Mouse (Mus musculus): ENCODE data around the gene Pdcl2. TPM values are rescaled to one million over a fixed set of nuclear protein-coding genes. Genes with fewer than 3 reads are reported as not detected.

The Pdcl2 gene
- not detected in 2 replicates for polyA plus RNA-seq (2015; fragmentation: Nextera tagmentation; extraction: Ambion mirVana)

DNA sequence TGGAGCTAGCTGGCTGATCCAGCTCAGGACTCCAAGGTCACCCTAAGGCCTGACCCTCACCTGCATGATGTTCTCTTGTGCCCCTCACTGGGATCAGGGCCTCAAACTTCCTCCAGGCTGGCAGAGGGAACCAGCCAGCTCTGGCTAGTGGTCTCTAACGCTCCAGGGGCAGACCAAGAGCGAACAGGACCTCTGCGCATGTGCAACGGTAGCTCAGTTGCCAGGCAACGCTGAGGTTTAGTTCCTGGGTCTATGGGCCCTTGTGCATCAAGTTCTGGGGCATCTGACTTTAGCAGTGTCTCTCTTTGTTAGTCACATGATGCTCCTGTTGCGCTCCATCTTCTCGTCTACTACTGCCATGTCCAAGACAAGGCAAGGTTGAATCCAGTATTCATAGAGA is at the start of gene Pdcl2:
Pdcl2 (minus strand) TSS at position 204 of the 400 bp plus-strand sequence.
- H3K9ac ChIP-seq, result no peak within 1 kb of the TSS
- H3K4me3 ChIP-seq, result no peak within 1 kb of the TSS
- no peaks in the 10 kb centered on the region for H3K4me1 ChIP-seq (replicated peaks)
- H3K9me3 ChIP-seq (replicated peaks), result no peaks in the 10 kb centered on the region
- H3K27me3 ChIP-seq, result no peaks in the 10 kb centered on the region
- no peak within 1 kb of the TSS for H3K27ac ChIP-seq
- ATAC-seq (replicated peaks; ENCODE audit: insufficient number of reproducible peaks, insufficient read depth, low FRiP score, low read depth), result no peak
- 84% methylated on average over 7 of the region's 7 CpGs for whole genome bisulfite sequencing
- no peaks in the 10 kb centered on the region for H3K36me3 ChIP-seq
- no peak within 1 kb of the TSS for H3K4me2 ChIP-seq

DNA sequence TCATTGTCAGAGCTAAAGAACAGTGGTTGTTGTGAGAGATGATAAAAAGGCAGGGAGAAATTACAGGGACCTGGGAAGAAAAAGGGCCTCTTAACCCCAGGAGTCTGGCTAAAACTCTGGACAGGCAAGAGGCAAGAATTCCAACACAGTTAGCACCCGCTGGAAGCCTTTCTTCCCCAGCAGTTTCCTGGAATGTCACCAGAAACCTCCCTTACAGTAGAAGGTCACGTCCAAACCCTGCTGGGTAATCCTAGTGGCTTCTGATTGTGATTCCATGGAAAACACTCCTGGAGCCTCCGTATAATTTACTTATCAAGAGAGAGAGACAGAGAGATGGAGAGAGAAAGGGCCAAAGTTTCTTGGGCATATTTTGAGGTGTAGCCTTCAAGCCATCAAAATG is 48.3 kb upstream of the Pdcl2 start:
- H3K27me3 ChIP-seq, result no peaks in the 10 kb centered on the region
- ATAC-seq (replicated peaks; ENCODE audit: insufficient number of reproducible peaks, insufficient read depth, low FRiP score, low read depth), result no peak
- H3K9ac ChIP-seq, result no peak overlapping the region
- no peak overlapping the region for H3K4me3 ChIP-seq
- H3K4me1 ChIP-seq (replicated peaks), result no peaks in the 10 kb centered on the region
- no peaks in the 10 kb centered on the region for H3K9me3 ChIP-seq (replicated peaks)
- H3K4me2 ChIP-seq, result no peak overlapping the region
- no peaks in the 10 kb centered on the region for H3K36me3 ChIP-seq
- H3K27ac ChIP-seq, result no peak overlapping the region
- WGBS, result 25% methylated on average over 3 of the region's 3 CpGs

DNA sequence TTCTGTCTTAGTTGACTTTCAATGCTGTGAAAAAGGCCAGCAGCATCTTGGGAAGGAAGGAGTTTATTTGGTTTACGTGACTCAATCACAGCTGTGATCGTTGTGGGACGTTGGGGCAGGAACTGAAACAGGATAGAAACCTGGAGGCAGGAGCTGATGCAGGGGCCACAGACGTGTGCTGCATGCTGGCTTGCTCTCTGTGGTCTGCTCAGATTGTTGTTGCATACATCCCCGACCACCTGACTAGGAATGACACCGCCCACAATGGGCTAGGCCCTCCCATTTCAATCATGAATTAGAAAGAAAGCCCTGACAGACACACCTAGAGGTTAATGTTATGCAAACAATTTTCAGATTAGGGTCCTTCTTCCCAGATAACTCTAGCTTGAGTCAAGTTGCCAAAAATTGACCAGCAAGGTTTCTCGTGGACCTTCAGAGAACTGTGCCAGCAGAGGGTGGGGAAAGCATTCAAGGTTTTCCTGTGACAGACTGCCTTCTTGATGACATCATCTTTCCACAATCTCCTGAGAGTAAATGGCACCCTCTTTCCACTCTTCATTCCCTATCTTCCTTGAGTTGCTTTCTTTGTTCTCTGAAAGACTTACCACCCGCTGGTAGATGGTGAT is 38.4 kb upstream of the Pdcl2 start:
- H3K36me3 ChIP-seq, result no peaks in the 10 kb centered on the region
- no peaks in the 10 kb centered on the region for H3K9me3 ChIP-seq (replicated peaks)
- H3K4me3 ChIP-seq, result no peak overlapping the region
- no peak overlapping the region for H3K4me2 ChIP-seq
- peaks cover 8% of the 10 kb centered on the region; the same call in 1 of the 2 replicates for H3K4me1 ChIP-seq (replicated peaks)
- H3K9ac ChIP-seq, result no peak overlapping the region
- H3K27me3 ChIP-seq, result peaks cover 3% of the 10 kb centered on the region
- no peak for ATAC-seq (replicated peaks; ENCODE audit: insufficient number of reproducible peaks, insufficient read depth, low FRiP score, low read depth)
- no peak overlapping the region for H3K27ac ChIP-seq
- WGBS, result 67% methylated on average over 8 of the region's 8 CpGs

DNA sequence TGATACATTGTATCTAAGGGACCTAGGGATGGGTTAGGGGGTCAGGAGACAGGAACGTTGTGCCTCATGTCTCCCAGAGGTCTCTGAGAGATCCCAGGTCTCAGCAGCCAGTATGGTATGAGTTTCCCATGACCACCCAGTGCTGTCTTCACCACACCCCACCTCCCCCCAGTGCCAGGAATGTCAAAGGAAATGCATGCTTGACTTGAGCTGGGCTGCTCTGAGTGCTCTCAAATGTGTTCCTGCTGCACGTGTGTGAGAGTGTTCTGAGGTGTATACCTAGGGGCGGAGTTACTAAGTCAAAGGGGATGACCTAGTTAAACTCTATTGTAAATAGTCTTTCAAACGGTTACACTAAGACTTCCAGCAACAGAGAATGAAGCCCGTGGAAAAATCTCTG is 34.5 kb upstream of the Pdcl2 start:
- H3K9me3 ChIP-seq (replicated peaks), result no peaks in the 10 kb centered on the region
- ATAC-seq (replicated peaks; ENCODE audit: insufficient number of reproducible peaks, insufficient read depth, low FRiP score, low read depth), result no peak
- H3K27ac ChIP-seq, result no peak overlapping the region
- no peak overlapping the region for H3K4me3 ChIP-seq
- peaks cover 9% of the 10 kb centered on the region for H3K4me1 ChIP-seq (replicated peaks)
- H3K4me2 ChIP-seq, result no peak overlapping the region
- peaks cover 19% of the 10 kb centered on the region for H3K27me3 ChIP-seq
- WGBS, result 50% methylated on average over 5 of the region's 5 CpGs
- no peaks in the 10 kb centered on the region for H3K36me3 ChIP-seq
- no peak overlapping the region for H3K9ac ChIP-seq

DNA sequence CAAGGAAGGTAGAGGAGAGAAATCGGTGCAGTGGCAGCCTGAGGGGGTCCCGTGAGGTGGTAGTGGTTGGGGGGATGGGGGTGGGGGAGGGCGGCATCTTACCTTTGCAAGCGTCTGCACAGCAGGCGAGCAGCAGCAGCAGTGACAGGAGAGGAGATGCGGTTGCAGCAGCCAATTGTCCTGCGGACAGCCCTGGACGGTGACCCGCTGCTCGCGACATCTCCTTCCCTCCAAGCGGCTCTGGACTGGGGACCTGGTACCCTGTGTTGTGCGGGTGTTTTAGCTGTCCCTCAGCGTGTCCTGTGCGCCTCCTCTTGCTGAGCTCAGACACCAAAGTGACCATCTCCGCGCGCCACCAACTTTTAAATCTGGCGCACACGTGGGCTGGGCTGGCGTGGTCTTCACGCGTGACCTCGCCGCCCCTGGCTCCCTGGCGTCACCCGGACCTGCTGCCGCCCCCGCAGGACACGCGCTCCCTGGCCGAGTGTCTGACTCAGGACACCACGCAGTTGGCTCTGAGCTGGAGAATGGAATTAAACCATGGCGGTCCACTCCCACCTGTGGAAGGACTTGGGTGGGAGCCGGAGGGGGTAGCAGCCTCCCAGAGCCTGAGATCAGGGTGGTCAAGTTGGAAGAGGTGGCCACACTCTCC is 32.6 kb upstream of the Pdcl2 start, which contains the start of gene Nmu:
Nmu (minus strand) TSS at position 336 of the 652 bp plus-strand sequence.
- ATAC-seq (replicated peaks; ENCODE audit: insufficient number of reproducible peaks, insufficient read depth, low FRiP score, low read depth), result no peak
- WGBS, result 4% methylated on average over 35 of the region's 35 CpGs
- H3K9ac ChIP-seq, result no peak within 1 kb of the TSS; the same call in 1 of the 2 replicates

DNA sequence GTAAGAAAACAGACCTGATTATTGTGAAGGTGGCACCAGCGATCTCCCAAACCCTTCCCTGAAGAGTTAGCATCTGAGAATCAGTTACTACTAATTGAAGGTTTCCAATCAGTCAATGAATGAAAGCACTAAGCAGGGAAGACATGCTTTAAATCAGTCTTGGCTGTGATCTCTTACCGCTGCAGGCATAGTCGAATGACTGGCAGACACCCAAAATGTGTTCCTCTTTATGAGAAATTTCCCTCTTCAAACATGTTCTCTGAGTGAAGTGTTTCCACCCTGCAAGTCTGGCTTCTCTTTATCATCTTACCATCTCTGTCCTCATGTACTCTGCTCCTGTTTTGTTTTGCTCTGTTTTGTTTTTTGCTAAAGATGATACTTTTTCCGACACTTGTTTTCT is 29.8 kb upstream of the Pdcl2 start:
- Histone ChIP-seq H3K27ac (no peak overlapping the region), H3K27me3 (peaks cover 19% of the 10 kb centered on the region), H3K9ac (no peak overlapping the region), H3K4me2 (no peak overlapping the region), H3K36me3 (no peaks in the 10 kb centered on the region), H3K4me1 (replicated peaks) (peaks cover 9% of the 10 kb centered on the region), H3K9me3 (replicated peaks) (no peaks in the 10 kb centered on the region), H3K4me3 (no peak overlapping the region)
- 74% methylated on average over 4 of the region's 4 CpGs for WGBS
- no peak for ATAC-seq (replicated peaks; ENCODE audit: insufficient number of reproducible peaks, insufficient read depth, low FRiP score, low read depth)

More for the DNA sequence above, 32.6 kb upstream of the Pdcl2 start, which contains the start of gene Nmu:
- Histone ChIP-seq H3K27ac (no peak within 1 kb of the TSS), H3K9me3 (replicated peaks) (no peaks in the 10 kb centered on the region), H3K4me3 (peak within 1 kb of the TSS; percentile 41), H3K4me2 (peak within 1 kb of the TSS; percentile 75), H3K36me3 (no peaks in the 10 kb centered on the region), H3K27me3 (peaks cover 19% of the 10 kb centered on the region), H3K4me1 (replicated peaks) (peaks cover 9% of the 10 kb centered on the region)

DNA sequence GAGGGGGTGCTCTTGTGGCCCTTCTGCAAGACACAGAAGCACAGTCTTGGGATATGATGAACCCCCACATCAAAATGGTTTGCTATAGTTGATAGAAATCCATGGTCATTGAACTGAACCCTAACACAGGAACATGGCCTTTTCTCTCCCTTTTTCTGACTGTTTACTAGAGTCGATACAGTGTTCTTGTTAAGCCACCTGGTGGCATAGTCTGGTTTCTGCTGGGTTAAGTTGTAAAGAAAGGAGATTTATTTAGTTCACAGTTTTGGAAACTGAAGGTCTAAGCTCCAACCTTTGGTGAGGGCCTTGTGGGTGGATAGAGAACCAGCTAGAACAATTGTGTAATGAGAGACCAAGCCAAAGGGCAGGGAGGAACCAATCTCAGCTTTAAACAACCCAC is 29.1 kb upstream of the Pdcl2 start:
- ATAC-seq (replicated peaks; ENCODE audit: insufficient number of reproducible peaks, insufficient read depth, low FRiP score, low read depth), result no peak
- Histone ChIP-seq H3K27ac (no peak overlapping the region), H3K27me3 (peaks cover 19% of the 10 kb centered on the region), H3K9ac (no peak overlapping the region), H3K4me1 (replicated peaks) (peaks cover 9% of the 10 kb centered on the region), H3K4me2 (no peak overlapping the region), H3K9me3 (replicated peaks) (no peaks in the 10 kb centered on the region), H3K4me3 (no peak overlapping the region), H3K36me3 (no peaks in the 10 kb centered on the region)
- WGBS, result 71% methylated on average over 1 of the region's 1 CpGs

DNA sequence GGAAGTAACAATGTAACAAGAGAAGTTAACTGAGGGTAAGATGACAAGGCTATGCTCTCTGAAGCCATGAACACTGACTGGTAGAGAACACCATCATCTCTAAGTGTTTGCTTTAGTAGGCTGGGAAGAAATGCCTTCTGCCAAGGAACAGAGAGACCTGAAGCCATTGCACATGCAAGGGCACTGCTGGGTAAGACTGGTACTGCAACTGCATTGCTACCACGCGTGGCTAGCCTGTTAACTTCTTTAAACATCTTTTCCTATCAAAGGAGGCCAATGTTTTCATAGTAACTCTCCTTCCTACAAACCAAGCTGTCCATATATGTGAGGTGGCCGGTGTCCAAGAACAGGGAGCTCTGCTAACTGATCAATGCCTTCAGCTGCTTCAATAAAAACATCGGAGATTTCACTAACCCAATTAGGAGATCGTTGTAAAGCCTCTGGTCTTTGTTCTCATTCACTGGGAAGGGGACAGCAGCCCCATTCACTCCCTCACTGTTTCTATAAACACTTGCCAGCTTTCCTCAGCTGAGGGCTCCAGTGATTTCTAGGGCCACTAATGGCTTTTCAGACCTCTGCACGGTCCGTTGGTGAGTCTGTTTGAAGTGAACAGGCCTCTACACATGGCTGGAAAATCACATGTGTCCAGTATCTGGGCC is 21.1 kb upstream of the Pdcl2 start:
- no peaks in the 10 kb centered on the region for H3K36me3 ChIP-seq
- H3K27ac ChIP-seq, result no peak overlapping the region
- 70% methylated on average over 7 of the region's 7 CpGs for WGBS
- no peak overlapping the region for H3K4me2 ChIP-seq
- no peak overlapping the region for H3K4me3 ChIP-seq
- no peak for ATAC-seq (replicated peaks; ENCODE audit: insufficient number of reproducible peaks, insufficient read depth, low FRiP score, low read depth)
- H3K27me3 ChIP-seq, result no peaks in the 10 kb centered on the region
- H3K4me1 ChIP-seq (replicated peaks), result no peaks in the 10 kb centered on the region
- no peak overlapping the region for H3K9ac ChIP-seq
- H3K9me3 ChIP-seq (replicated peaks), result no peaks in the 10 kb centered on the region

DNA sequence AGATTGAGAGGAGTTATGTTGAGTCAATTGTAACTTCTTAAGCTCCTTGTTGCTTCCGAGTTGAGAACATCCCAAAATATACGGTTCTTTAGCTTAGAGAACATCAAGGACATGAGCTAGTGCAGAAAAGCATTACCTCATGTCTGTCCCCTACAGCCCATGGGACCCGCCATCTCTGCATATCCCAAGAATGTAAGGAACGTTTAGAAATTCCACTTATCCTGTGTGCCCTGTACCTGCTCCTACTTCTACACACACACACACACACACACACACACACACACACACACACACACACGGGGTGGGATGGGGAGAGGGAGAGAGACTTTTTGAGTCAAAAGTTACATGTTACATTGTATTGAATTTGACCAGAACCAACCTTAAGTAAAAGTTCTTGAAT is 20.6 kb upstream of the Pdcl2 start:
- ATAC-seq (replicated peaks; ENCODE audit: insufficient number of reproducible peaks, insufficient read depth, low FRiP score, low read depth), result no peak
- no peaks in the 10 kb centered on the region for H3K9me3 ChIP-seq (replicated peaks)
- no peaks in the 10 kb centered on the region for H3K36me3 ChIP-seq
- no peaks in the 10 kb centered on the region for H3K27me3 ChIP-seq
- no peaks in the 10 kb centered on the region for H3K4me1 ChIP-seq (replicated peaks)
- WGBS, result 70% methylated on average over 5 of the region's 5 CpGs
- H3K4me2 ChIP-seq, result no peak overlapping the region
- H3K27ac ChIP-seq, result no peak overlapping the region
- H3K4me3 ChIP-seq, result no peak overlapping the region
- no peak overlapping the region for H3K9ac ChIP-seq

DNA sequence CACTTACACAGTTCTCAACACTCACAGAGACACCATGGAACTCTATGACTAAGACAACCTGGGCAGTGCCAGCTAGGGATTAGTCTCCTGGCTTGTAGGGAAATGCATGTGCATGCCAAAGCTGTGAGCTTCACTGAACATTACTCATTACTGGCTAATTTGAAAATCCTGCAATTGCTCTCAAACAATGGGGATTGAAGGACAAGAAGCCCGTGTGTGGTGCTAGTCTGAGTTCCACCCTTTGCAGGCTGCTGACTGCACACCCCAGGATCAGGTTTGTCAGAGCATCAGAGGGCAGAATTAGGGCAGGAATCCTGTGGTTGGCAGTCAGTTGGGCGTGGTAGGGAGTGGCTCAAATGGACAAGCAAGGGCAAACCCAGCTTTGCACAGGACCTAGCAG is 15.2 kb upstream of the Pdcl2 start:
- ATAC-seq (replicated peaks; ENCODE audit: insufficient number of reproducible peaks, insufficient read depth, low FRiP score, low read depth), result no peak
- Histone ChIP-seq H3K9me3 (replicated peaks) (no peaks in the 10 kb centered on the region), H3K27ac (no peak overlapping the region), H3K4me1 (replicated peaks) (no peaks in the 10 kb centered on the region), H3K36me3 (no peaks in the 10 kb centered on the region), H3K27me3 (no peaks in the 10 kb centered on the region), H3K9ac (no peak overlapping the region), H3K4me2 (no peak overlapping the region), H3K4me3 (no peak overlapping the region)
- 58% methylated on average over 2 of the region's 2 CpGs for WGBS

DNA sequence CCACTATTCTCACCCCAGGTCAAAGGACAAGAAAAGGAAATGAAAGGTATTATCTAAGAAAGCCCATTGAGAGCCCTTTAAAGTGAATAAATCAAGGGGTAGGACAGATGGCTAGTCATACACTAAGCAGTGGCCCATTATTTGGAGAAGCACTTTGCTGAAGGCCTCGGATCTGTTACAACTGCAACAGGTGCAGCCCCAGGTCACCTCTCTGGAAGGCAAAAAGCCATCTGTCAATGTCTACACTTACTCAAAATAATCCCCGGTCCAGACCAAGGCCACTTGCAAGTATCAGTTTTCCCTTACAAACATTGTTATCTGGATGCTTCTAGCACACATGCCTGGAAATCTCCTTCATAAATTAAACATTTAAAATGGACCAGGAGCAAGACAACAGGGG is 10.0 kb upstream of the Pdcl2 start:
- Histone ChIP-seq H3K27ac (no peak overlapping the region), H3K27me3 (no peaks in the 10 kb centered on the region), H3K9me3 (replicated peaks) (no peaks in the 10 kb centered on the region), H3K36me3 (no peaks in the 10 kb centered on the region), H3K4me3 (no peak overlapping the region), H3K4me1 (replicated peaks) (no peaks in the 10 kb centered on the region), H3K4me2 (no peak overlapping the region), H3K9ac (no peak overlapping the region)
- ATAC-seq (replicated peaks; ENCODE audit: insufficient number of reproducible peaks, insufficient read depth, low FRiP score, low read depth), result no peak
- 70% methylated on average over 2 of the region's 2 CpGs for WGBS
